Mouse (Mus musculus) left cerebral cortex, adult 8-10 months (tissue): ENCODE data around the gene Gm17660. TPM values are rescaled to one million over a fixed set of nuclear protein-coding genes. Genes with fewer than 3 reads are reported as not detected.
A peak's percentile ranks its signal among the peaks of the same experiment; 100 is the strongest.

ENCODE experiments used
- DNase-seq, 2 experiments: peaks; one replicate each; pipeline ENCODE4 v3.0.0; 2022; ENCODE audit warnings: low spot score in 2 of 2
- total RNA-seq, 4 experiments: library from RNA; stranded (reverse); gene quantifications; 2 replicates each; pipeline ENCODE4 v1.2.4; 2022

Gene Gm17660
- total RNA-seq, 4 experiments from 2014 or later: not detected

DNA sequence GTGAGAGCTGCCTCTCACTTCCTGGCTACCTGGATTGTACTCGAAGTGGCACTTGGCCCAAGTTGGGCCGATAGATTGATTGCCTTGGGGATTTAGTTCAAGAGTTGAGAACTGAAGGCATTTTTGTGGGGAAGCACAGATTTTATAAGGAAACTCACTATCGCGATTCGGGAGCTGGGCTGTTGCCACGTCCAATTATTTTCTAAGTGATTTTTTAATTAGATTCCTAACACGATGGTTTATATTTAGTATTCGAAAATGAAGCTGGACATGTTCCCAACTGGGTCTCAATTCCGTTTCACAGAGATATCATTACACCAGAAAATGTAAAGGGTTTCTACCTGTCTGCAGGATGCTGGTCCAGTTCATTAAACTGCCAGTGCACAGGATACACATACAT, 8.0 kb upstream of the Gm17660 start:
- DNase-seq: no peak

DNA sequence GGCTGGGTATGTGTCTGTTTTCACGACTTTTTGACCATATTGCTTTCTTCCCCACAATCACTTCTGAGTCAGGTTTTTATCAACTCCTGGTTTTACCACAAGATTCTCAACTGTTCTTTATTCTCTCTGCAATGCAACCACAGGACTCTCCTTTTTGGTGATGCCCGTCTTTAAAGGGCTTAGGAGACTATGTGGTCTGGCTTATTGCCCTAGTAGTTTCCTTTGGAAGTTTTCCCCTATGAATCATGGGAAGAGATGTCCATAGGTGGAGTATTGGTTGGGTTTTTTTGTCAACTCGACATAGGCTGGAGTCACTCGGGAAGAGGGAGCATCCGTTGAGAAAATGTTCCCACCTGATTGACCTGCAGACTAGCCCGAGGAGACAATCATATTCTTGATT, 3.3 kb upstream of the Gm17660 start:
- DNase-seq: no peak

GRCm38 (mm10) chr5:104076361-104076760, 1.0 kb downstream of the Gm17660 start:
- no peak for DNase-seq

DNA sequence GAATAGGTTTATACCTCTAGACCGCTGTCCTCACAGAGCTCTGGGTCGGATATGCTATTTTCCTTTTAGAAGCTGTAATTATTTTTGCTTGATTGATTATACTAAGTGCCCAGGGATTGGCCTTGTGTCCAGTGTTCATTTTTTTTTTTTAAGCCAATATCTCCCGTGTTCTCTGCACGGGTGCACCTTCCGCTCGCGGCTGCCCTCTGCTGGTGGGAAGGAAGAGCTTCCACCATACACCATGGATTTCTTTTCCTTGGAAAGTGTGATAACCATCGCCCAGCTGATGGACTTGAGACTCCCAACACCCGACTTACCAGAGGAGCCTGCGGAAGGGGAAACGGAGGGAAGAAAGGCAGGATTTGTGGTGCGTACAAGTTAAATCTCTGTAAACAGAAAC, 3.0 kb downstream of the Gm17660 start:
- peak in 1 of 2 experiments; percentile 51 for DNase-seq

DNA sequence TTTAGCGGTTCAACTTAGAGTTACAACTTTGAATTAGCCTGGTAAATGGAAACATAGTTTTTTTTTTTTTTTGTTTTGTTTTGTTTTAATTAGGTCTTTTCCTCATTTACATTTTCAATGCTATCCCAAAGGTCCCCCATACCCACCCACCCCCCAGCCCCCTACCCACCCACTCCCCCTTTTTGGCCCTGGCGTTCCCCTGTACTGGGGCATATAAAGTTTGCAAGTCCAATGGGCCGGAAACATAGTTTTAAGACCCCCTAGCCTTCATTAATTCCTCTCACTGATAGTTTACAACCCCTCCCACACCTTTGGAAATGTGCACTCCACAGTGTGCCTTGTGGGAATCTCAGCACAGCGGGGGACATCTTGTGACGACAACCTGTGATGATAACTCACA, 3.8 kb downstream of the Gm17660 start:
- DNase-seq: no peak

GRCm38 (mm10) chr5:104072272-104072886, 5.0 kb downstream of the Gm17660 start:
- DNase-seq: no peak

DNA sequence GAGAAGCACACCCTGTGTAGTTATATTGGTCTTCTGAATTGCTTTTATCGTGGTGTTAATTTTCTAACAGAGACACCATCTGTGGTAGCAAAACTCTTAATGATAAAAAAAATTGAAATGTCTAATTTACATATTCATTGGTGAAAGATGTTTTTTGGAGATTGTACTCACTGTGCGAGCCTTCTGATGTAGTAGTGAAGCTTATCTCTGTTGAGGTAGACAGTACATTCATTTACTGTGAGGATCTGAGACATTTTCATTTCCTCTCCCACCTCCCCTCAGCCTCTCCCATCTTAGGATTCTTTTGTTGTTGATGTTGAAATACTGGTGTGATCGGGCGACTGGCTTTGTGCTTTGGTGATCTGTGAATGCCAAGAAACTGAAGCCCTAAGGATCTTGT, 6.4 kb downstream of the Gm17660 start:
- DNase-seq: no peak

DNA sequence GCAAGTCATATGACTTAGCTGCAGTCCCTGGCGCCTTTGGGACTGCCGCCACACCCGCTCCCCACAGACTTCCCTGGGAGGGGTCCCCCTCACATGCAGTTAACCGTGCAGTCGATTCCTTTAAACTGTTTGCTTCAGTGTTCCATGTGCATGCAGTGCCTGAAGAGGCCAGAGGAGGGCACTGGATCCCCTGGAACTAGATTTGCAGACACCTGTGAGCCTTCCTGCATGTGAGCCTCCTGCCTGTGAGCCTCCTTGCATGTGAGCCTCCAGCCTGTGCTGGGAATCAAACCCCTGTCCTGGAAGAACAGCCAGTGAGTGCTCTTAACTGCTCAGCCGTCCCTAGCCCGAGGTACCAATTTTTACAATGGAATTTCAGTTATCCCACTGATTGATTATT, 8.7 kb downstream of the Gm17660 start:
- DNase-seq: no peak

DNA sequence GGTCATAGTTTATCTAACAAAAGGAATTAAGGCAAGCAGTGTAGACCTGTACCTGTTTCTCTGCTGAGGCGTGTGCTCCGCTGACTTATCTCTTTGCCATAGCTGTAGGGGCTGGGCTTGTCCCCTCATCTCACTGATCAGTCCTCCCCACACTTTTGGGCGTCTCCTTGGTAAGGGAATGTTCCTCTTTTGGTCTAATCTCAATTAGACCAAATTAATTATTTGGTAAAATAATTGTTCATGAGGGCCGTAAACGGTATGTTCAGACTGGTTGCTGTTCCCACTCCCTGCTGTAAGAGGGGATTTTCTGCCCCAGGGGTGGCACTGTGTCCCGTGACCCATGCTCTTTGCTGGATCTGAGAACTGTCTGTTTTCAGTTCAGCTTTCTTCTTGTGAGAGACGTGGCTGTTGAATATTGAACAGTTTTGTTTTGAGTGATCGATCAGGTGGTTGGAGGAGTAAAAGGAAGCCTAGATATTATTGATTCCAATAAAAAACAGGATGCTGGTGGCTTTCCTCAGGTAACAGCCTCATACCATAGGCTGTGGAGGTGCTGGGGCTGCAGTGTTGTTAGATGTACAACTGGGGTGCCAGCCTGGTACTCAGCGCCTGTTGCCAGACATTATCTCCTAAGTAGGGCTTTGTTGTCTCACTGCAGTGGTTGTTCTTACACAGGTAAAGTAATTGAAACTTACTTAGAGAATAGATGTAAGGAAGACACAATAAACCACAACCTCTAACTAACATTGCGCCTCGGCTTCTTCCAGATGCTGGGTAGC, 14.4 kb downstream of the Gm17660 start:
- DNase-seq: no peak

DNA sequence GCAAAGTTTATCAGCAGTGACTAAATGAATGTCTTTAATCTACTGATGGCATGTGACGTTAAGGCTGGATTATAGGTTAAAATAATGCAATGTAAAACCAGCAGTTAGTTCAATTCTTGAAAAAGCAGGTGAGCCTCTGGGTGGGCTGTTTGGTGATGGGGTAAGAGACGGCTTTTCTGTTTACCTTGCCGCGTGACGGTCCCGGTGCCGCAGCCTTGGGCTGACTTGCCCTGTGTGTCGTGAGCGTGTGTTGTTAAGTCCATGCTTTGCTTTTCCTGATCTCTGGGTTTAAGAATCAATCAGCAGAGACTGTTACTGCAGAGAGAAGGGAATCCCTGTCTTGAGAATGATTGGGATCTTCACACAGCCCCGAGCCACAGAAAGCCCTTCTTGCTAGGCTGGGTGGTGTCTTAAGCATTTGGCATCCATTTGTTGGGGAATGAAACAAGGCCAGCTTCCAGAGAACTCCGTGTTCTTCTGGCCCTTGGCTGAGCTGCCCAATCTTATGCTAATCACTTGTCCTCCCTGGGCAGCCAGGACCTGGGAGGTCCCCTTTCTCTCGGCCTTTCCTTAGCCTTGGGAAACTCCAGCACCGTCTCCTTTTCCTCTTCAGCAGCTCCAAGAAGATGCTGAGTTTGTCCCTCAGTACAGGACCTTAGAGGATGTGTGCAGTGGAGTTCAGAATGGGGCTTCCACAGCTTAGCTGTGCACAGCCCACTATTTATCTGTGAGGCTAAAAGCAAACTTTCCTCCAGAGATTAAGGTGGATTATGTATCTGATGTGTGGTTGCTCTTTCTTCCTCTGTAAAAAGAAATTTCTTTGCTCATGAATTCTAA, 15.3 kb downstream of the Gm17660 start:
- DNase-seq: peak in 1 of 2 experiments; percentile 32

GRCm38 (mm10) chr5:104060429-104060828, 17.0 kb downstream of the Gm17660 start:
- DNase-seq: no peak

DNA sequence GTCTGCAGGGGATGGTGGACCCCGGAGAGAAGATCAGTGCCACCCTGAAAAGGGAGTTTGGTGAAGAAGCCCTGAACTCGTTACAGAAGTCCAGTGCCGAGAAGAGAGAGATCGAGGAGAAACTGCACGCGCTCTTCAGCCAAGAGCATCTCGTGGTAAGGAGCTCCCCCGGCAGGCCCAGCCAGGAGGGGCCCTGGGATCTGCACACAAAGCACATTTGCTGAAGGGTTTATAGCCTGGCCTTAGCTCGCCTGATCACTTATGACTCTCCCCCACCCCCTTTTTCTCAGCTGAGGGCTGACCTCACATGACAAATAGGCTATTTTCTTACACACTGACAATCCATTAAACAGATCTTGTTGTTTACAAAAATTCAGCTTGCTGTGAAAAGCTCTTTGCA, 17.8 kb downstream of the Gm17660 start:
- DNase-seq: no peak

DNA sequence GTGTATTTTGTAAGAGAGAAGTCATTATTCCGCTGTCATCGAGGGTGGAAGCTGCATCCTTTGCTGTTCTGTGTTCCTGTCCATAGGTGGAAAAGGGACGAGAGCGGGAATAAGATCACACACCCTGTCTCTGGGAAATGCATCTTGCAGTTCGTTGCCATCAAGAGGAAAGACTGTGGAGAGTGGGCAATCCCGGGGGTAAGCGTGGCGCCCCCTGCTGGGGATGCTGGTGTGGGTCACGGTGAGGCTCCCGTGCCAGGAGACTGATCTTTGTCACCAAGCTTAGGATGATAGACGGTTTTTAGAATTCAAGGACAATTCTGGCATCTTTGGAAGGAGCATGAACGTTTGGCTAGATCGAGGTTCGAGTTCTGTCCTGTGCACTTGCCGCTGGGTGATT, 19.4 kb downstream of the Gm17660 start:
- peak in 1 of 2 experiments; percentile 31 for DNase-seq

DNA sequence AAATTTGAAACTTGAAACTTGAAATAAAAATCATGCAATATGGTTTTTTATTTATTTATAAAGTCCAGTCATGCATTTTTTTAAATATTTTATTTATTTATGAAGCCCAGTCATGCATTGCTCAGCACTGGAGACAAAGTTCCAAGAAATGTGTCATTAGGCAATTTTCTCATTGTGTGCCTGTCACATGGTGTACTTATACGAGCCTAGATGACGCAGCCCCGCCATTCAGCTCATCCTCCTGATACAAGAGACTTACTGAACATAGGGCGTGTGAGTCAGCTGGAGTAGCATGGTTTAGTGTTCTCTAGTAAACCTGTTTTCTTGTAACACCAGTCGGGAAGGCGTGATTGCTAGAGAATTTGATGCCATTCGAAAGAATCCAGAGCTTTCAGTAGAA, 21.1 kb downstream of the Gm17660 start:
- DNase-seq: no peak

DNA sequence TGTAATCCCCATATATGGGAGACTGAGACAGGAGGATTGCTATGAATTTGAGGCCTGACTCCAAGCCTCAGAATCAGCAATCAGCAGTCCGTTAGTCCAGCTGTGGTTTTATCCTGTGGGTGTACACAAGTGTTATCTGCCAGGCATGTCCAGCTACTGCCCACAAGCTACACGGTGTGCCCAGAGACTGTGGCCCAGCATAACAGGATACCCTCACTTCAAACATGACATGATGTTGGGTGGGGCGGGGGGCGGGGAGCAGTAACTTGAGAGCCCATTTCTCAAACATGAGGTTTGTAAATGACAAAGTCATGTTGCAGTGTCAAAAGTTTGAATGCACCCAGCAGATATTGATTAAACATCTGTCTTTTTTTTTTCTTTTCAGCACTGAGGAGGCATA, 21.6 kb downstream of the Gm17660 start:
- no peak for DNase-seq

DNA sequence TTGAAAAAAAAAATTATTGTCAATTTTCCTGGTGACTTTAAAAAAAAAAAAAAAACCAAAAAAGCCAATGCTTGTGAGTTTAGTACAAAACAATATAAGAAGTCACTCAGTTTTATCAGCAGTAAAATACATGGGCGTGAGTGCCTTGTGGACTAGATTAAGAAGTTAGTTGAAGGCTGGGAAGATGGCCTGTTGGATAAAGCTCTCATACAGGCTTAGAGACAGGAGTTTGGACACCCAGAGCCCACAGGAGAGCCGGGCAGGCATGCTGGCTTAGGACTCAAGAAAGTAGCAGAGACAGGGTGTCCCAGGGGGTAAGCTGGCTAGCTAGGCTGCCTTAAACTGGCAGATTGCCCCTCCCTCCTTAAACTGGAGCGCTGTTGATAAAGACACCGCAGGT, 22.5 kb downstream of the Gm17660 start:
- no peak for DNase-seq

- no peak for DNase-seq
Observed at GRCm38 (mm10) chr5:104052956-104053355, 24.5 kb downstream of the Gm17660 start.

DNA sequence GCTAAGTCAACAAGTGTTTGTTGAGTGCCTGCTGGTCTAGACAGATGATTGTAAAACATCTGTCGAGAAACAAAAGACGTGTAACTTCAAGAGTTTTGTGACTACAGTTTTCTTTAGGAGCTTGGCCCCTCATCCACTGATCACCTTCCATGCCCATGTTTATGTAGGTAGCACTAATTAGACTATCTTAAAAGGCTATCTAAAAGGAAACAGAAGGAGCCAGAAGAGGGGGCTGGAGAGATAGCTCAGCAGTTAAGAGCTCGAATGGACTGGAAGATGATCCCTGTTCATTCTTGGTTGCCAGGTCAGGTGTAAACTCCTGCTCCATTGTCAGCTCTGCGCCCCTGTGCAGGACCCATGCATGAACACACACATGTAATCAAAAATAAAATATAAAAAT, 29.3 kb downstream of the Gm17660 start:
- DNase-seq: no peak

DNA sequence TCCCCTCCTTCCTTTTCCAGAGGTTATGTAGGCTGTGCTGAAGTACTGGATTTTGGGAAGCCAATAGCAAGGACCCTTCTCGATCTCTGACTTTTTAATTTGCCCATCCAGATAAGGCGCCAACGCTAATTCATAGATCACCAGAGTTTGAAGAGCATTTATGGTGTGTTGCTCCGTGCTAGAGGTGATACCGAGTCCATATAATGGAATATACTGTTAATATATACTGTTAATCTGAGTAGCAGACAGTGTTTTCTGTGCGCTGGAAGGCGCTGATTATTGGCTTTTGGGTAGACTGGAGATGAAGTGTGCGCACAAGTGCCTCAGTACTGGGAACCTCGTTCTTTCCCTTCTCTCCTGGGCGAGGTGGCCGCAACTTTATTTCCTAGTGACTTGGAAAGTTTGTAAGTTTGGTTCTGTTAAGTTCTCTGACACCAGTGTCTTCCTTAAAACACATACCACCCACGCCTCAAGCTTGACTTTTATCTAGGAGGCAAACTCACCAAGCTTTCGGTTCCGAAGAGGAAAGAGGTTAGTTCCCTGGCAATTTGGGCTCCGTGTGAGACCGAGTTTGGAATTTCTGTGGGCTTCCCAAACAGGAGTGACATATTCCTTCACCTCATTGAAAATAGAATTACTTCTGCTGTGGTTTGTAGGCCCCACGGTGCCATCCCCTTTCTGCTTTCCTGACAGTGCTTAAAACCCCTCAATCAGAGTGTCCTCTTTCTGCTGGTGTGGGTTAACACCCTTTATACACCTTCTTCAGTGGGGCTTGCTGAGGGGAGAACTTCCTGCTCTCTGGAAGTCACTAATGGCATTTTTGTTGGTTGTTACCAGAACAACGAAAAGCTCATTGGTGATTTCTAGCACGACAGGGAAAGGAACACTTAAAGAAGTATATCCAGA, 30.0 kb downstream of the Gm17660 start:
- no peak for DNase-seq

- DNase-seq: peak; percentile 94 to 99
Observed at GRCm38 (mm10) chr5:104046256-104047199, 30.9 kb downstream of the Gm17660 start, which contains the start of gene Nudt9. Nudt9 (plus strand) TSS chr5:104046306.
